Mouse (Mus musculus) urinary bladder, postnatal 25 days (tissue): ENCODE results near the gene Crb3.
A peak's percentile ranks its signal among the peaks of the same experiment; 100 is the strongest.
"Not testable (repeated sequence)": the region's sequence is repeated elsewhere in the genome, so short reads cannot be mapped to it uniquely, and the experiment has no call there.

Experiments
- DNase-seq: peaks from one replicate; pipeline ENCODE4 v3.0.0; 2022; ENCODE audit warnings: low spot score

Crb3 gene

GRCm38 (mm10) chr17:57058891-57059485 lies at the start of gene Crb3:
Crb3 (plus strand) TSS chr17:57059105.
- no peak for DNase-seq

GRCm38 (mm10) chr17:57010911-57011235 lies 48.0 kb upstream of the Crb3 start:
- no peak for DNase-seq

GRCm38 (mm10) chr17:57011236-57012141 lies 47.4 kb upstream of the Crb3 start, which contains the start of the genes Gtf2f1 and Gm17949:
Gtf2f1 (minus strand) TSS chr17:57011288.
Gm17949 (plus strand) TSS chr17:57011469.
- peak; percentile 82 for DNase-seq

GRCm38 (mm10) chr17:57012245-57012795 lies 46.6 kb upstream of the Crb3 start:
- no peak for DNase-seq

- no peak for DNase-seq
Measured at GRCm38 (mm10) chr17:57019693-57020092, 39.2 kb upstream of the Crb3 start.

GRCm38 (mm10) chr17:57020960-57021359 lies 37.9 kb upstream of the Crb3 start:
- no peak for DNase-seq

DNA sequence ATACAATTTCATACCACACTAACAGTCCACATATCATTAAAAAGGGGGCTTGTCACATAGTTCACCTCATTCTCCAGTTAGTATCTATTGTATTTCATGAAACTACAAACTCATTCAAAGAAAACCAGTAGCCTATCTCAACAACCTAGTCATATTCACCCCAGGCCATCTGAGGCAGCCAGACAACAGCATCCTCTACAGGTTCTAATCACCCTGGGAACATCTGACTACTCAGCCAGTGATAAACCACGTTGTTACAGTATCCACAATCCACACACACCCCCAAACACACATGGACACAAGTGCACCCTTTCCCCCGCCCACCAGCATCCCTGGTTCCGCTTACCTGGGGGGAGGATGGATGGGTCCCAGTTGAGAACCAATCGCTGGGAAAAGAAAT lies 31.4 kb upstream of the Crb3 start:
- no peak for DNase-seq

DNA sequence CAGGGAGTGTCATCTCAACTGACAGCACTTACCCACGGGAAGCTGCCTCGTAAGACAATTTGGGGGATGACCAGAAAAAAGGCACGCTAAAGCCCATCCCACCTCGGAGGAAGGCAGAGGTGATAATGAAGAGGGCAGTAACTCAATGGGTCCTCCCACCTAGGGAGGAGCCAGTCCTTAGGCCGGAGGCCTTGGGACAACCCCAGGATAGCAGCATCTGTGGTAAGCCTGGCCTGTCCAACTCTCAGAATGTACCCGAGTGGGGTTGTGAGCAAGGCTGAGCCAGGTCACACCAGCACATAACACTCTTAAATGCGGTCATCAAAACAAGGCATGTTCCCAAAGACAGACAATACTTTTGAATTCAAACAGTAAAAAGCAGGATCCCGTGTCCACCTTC lies 29.2 kb upstream of the Crb3 start:
- DNase-seq: no peak

DNA sequence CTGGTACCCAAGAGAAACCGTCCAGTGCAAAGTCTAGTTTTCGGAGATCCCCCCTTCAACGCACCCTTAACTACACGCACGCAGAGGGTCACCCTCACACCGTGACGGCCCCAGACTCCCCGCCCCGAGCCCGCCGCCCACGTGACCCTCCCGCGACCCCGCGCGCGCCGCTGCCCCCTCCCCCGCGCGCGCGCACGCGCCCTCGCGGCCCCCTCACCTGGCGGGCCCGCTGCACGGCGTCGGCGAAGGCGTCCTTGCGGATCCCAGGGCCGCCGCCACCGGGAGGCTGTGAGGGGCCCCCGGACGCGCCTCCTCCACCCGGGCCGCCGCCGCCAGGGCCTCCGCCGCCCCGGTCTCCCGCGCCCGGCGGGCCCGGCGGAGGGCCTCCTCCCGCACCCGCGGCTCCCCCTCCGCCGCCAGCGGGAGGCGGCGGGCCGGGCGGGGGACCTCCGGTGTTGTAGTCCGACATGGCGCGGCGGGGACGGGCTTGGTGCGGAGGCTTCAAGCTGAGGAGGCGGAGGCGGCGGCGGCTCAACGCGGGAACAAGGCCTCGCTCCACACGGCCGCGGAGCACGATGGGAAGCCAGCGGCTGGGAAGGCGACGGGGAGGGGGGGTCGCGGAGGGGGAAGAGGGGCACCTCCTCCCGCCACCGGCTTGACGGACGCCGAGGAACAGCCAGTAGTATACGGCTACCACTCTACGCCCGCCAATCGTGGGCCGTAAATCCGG lies 27.8 kb upstream of the Crb3 start, which contains the start of gene Khsrp:
TSS of gene Khsrp (minus strand) at position 592 of the 730 bp plus-strand sequence.
- DNase-seq: peak; percentile 31

- DNase-seq: peak; percentile 94
Measured at GRCm38 (mm10) chr17:57031661-57032420, 27.1 kb upstream of the Crb3 start.

GRCm38 (mm10) chr17:57032854-57033253 lies 26.1 kb upstream of the Crb3 start:
- no peak for DNase-seq

- DNase-seq: no peak
Measured at GRCm38 (mm10) chr17:57038978-57039377, 19.9 kb upstream of the Crb3 start.

GRCm38 (mm10) chr17:57041554-57041953 lies 17.4 kb upstream of the Crb3 start, which contains the start of gene Slc25a41:
Slc25a41 (minus strand) TSS chr17:57041654.
- no peak for DNase-seq

GRCm38 (mm10) chr17:57047406-57047805 lies 11.5 kb upstream of the Crb3 start:
- DNase-seq: no peak

DNA sequence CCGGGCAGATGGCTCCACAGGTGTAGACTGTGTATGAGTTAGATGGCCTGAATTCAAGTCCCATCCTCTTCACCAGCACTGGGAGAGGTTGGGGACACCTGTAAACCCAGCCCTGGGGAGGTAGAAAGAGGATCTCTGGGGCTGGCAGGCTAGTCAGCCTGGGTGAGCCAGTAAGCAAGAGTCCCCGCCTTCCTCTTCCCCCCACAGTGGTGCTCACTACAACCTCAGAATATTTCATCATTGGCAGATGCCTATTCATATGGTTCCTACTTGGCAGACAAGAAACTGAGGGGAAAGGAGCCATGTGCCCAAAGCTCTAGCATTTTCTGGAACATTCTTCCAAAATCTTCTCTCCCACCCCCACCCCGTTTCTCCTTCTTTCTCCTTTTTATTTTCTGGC lies 10.1 kb upstream of the Crb3 start:
- no peak for DNase-seq

DNA sequence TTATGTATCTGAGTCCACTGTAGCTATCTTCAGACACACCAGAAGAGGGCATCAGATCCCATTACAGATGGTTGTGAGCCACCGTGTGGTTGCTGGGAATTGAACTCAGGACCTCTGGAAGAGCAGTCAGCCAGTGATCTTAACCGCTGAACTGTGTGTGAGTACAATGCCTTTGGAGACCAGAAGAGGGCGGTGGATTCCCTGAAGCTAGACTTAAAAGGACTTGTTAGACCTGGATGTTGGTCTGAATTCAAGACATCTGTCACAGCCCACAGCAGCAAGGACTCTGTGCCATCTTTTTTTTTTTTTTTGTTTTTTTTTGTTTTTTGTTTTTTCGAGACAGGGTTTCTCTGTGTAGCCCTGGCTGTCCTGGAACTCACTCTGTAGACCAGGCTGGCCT lies 7.2 kb upstream of the Crb3 start:
- DNase-seq: not testable (repeated sequence)

GRCm38 (mm10) chr17:57056246-57056645 lies 2.7 kb upstream of the Crb3 start:
- no peak for DNase-seq

- DNase-seq: peak; percentile 25
Measured at GRCm38 (mm10) chr17:57059486-57059977, 627 bp downstream of the Crb3 start, which contains the start of gene Slc25a23. Slc25a23 (minus strand) TSS chr17:57059863.

- peak; percentile 90 for DNase-seq
Measured at GRCm38 (mm10) chr17:57060231-57060801, 1.4 kb downstream of the Crb3 start.

DNA sequence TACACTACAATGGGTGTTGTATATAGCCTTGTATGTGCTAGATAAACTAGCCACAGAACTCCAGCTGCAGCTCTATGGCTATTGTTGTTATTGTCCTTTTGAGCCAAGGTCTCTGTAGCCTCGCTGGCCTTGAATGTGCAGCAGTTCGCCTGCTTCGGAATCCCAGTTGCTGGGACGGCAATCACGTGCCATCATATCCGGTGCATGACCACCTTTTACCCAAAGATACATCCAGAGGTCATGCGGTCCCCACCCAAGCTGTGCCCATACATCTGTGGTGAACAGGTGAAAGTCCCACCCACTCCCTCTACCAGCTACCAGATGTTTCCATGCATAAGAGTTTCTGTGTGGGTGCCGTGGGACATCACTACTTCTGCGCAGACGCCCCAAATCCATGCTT lies 2.2 kb downstream of the Crb3 start:
- DNase-seq: no peak

DNA sequence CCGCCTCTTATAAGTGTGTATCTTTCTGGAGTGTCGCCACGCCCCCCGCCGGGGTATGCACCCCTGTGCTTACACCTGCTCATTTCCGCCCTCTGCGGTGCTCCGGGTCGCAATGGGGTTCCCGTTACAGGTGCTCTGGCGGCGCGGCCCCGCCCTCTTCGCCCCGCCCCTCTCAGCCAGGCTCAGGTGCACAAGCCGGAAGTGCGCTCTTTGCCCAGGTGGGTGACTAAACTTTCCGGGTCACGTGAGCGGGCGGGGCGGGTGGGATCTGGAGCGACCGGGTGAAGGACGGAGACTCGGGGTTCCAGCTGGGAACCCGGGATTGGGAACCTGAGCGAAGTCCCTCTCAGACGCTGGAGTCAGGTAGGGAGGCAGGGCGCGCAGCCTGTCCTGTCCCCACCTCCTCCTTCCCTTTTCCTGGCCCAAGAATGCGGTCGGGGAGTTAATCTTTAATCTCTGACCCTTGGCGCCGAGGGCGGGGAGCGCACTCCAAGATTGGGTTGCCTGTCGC lies 3.2 kb downstream of the Crb3 start:
- peak; percentile 47 for DNase-seq
